Mouse (Mus musculus): ENCODE measurements around the gene Prph. TPM values are rescaled to one million over a fixed set of nuclear protein-coding genes. Genes with fewer than 3 reads are reported as not detected.
"Not testable (repeated sequence)": the region's sequence is repeated elsewhere in the genome, so short reads cannot be mapped to it uniquely, and the experiment has no call there.

Gene Prph
- total RNA-seq, 2 experiments from 2014 or later = 0.97 to 1.8 TPM

DNA sequence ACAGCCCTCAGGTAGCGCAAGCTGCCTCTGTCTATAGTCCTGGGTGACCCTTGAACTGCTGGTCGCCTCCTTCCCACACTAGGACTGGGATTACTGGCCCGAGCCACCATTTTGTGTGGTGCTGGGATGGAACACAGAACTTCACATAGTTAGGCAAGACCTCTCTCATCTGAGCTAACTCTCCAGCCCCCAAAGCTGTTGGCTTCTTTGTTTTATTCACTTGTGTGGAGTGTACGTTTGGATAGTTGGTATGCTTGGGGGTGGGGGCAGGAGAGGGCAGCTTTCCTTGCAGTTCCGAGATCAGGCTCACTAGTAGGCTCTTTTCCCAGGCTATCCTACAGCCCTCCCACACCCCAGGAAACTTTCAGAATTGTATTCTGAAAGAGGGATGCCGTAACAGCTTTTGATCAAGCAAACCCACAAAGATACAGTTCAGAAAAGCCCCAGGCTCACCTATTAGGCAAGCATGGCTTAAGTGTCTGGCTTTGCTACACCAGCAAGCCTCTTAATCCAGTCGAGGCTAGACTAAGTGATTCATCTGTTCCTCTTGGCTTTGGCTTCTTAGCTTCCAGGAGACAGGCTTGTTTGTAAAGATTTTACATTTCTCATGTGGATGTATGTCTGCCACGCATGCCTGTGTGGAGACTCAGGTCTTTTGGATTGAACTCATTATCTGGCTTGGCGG, 22.8 kb upstream of the Prph start:
- no peak for DNase-seq (ENCODE audit: low spot score in 2 of 2)
- intact Hi-C loops (cut with DNase I) = no loop called here

DNA sequence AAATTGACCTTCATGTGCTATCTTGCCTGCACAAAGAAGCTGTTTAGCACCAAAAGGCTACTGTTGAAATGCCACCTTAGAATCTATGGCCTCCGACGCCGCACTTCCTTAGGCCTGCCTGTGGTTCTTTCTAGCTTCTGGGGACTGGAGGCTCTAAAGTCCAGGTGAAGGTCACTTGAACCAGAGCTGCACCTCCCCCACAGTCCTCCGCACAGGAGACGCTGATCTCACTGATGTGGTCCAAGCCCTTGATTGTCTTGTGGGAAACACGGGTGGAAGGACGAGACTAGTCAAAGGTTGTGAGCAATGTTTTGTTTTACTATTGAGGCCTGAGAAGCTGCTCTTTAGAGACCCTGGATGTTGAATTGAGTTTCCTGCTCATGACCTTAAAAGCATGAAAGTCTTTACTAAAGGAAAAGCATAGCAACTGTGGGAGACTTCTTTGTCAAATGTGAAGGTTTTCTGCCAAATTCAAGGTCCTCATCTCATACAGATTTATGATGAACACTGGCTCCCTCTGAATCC, 22.2 kb upstream of the Prph start:
- intact Hi-C loops (cut with DNase I) = no loop called here
- DNase-seq (ENCODE audit: low spot score in 2 of 2) = no peak

DNA sequence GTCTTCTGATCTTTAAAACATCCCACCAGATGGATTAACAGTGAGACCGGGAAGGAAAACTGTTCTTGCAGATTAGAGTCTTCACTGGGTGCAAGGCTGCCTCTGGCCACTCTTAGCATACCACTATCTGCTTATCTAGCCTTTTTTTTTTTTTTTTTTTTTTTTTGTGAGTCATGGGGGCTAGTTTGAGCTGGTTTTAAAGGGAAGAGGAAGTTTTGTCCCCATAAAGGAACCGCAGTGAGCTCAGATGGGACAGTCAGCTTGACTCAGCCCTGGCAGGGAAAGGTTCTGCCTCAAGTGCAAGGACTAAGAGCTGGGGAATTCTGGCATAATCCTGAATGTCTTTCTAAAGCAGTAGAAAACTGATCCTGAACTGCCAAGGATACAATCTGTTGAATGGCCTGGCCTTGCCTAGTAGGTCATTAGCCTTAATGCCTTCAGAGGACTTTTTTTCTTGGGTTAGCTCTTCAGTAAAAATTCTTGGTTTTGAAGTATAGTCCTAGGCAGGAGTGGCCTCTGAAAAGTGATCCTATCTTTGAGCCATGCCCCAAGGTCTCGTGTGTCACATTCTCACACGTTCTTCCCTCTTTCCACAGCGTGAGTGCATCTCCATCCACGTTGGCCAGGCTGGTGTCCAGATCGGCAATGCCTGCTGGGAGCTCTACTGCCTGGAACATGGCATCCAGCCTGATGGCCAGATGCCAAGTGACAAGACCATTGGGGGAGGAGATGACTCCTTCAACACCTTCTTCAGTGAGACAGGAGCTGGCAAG, 21.3 kb upstream of the Prph start:
- intact Hi-C loops (cut with DNase I) = no loop called here
- DNase-seq (ENCODE audit: low spot score in 2 of 2) = no peak

DNA sequence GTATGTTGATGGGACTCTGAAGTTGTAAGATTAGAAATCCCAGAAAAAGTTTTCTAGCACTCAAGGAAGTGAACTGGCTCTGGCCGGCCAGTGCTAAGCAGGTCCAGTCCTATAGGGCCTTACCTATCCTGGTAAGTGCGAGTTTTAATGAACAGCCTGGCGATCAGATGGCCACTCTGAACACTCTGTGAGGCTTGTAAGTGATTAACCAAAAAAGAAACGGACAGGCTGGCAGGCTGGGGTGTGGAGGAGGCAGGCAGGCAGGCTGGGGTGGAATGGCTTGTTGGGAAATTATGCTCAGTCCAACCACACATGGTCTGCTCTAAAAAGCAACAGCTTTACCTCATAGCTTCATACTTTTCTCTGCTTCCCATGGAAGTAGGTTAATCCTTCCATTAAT, 19.5 kb upstream of the Prph start:
- peak; percentile 35 to 48 for DNase-seq (ENCODE audit: low spot score in 2 of 2)
- intact Hi-C loops (cut with DNase I) = no loop called here

DNA sequence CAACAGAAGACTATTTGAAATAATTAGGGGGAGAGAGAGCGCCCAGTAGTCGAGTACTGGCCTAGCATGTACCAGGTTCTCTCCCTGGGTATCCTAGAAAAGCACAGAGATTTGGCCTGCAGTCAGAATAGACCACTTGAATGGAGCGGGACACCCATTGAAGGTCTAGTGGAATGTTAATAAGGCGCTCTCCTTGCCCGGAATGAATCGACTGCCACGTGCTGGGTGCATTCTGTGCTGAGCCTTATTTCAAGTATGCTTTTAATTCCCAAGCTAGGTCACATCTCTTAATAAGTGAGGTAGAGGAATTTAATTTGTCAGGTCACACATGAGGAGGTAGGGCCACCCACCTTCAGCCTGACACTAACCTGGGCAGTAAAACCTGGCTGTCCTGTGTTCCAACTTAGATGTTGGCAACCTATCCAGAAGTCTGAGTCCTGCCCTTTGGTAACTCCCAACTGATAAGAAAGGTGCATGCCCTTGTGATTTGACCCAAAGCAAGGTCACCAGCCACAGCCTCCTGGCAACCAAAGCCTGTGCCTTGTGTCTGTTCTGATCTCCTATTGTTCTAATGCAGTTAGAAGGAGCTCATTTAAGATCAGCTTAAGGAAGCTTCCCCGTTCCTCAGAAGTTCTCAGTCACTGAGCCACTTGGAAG, 18.6 kb upstream of the Prph start:
- intact Hi-C loops (cut with DNase I) = no loop called here
- DNase-seq (ENCODE audit: low spot score in 2 of 2) = no peak

DNA sequence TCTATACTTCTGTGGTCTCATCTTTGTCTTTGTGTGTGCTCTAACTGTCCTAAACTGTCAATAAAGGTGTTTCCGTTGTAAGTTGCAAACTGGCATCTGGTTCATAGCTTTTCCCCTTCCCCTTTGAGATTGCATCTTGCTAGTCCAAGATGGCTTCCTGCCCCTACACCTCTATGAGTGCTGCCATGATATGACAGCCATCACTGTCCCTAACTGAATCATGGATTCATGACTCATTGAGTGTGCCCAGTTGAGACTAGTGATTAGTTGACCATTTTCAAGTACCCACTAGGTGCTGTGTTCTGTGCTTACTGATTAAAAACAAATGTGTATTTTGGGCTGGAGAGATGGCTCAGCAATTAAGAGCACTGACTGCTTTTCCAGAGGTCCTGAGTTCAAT, 16.9 kb upstream of the Prph start:
- intact Hi-C loops (cut with DNase I) = no loop called here
- no peak for DNase-seq (ENCODE audit: low spot score in 2 of 2)

DNA sequence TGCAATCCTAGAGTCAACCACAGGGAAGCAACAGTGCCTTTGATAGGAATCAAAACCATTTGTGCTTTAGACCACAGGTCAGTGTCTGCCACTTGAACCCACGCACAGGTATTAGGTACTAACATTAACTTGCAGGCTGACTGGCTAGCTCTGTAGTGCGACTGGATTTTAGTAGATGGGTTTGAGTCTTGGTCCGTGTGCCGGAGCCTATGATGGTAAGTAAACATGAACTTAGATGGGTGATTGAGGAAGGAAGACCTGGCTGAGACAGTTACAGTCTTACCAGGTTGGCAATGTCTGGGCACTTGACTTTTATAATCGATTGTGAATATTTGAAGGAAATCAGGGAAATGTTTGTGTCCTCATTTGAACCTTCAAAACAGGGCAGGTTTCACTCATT, 16.2 kb upstream of the Prph start:
- intact Hi-C loops (cut with DNase I) = no loop called here
- no peak for DNase-seq (ENCODE audit: low spot score in 2 of 2)

DNA sequence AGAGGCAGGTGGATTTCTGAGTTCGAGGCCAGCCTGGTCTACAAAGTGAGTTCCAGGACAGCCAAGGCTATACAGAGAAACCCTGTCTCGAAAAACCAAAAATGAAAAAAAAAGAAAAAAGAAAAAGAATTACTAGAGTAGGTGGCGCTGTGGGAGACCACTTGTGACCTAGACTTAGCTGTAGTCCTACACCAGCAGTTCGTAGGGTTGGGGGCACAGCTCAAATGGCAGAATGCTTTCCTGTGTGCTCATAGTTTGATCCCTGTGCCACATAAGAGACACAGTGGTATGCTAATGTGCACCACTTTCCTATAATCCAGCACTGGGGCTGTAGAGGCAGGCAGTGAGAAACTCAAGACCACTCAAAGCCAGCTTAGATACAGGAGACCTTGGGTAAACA, 15.7 kb upstream of the Prph start:
- no peak for DNase-seq (ENCODE audit: low spot score in 2 of 2)

DNA sequence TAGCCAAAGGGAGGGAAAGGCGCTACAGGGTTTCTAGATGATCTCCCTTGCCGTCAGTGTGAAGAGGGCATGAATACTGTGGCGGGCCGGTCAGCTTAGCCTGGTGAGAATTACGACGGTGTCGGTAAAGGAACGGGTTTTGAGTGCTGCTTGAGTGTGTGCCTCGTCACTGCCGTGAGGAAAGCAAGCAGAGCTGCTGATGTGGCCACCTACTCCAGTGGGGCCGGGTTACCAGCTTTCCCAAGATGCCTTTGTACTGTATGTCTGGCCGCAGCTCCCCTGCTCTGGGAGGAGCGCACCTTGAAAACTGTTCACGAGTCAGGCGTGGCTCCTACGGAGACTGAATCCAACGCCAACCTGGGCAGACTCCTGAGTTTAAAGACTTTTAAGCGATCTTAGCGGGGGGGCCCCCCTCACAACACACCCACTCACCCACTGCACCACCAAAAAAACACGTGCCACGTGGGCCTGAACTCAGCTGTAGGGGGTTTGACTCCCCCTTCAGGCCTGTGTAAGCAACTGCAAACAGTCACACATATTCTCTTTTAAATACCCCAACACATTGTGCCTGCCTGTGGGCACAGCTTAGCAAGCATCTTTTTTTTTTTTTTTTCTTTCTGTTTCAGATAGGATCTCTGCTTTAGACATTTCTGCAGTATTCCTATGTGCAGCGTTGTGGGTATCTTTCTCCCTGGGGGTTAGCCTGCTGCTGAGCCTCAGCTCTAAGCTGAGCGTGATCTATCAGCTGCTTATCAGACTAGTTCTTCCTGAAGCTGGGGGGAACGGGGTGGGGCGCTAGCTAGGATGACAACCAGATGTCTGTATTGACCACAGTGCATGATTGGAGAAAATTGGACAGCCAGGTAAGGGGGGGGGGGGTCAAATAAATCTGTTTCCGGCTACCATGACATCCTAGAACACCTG, 14.7 kb upstream of the Prph start:
- intact Hi-C loops (cut with DNase I) = no loop called here
- no peak for DNase-seq (ENCODE audit: low spot score in 2 of 2)

More for the DNA sequence above, 15.7 kb upstream of the Prph start:
- intact Hi-C loops (cut with DNase I) = no loop called here

DNA sequence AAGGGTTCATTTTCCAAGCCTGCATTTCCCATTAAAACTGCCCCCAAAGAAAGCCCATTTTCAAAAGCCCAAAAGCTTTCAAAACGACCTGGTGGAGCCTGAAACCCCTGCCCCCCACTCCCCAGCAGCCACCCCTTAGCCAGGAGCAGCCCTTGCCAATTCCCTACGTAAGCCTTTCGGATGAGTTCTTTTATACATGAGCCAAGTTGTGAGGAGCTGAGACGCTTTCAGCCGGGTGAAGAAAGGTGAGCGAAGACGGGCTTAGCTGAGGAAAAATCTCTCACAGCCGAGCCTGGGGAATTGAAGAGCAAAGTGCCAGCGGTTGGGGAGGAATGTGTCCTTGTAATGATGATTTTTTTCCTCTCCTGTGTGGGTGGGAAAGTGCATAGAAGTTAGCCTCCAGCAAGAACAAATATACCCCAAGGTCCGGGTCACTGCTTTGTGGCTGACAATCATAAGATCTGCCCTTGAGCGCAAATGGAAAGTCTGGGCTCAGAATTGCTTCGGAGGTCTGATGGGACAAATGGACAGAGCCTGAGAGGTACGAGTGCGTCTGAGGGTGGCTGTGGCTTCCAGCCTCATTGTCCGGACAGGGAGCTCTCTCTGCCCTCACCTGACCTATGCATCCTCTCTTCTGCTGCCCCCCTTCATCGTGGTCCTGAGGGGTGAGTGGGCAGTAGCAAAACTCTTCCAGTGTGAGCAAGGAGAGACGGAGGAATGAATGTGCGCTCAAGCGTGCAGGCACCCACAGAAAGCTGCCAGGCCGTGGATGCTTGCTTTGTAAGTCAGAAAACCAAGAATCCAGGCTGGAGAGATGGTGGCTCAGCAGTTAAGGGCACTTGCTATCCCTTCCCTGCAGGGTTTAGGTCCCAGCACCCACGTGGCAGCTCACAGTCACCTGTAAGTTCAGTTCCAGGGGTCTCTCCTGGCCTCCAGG, 13.8 kb upstream of the Prph start:
- intact Hi-C loops (cut with DNase I) = no loop called here

DNA sequence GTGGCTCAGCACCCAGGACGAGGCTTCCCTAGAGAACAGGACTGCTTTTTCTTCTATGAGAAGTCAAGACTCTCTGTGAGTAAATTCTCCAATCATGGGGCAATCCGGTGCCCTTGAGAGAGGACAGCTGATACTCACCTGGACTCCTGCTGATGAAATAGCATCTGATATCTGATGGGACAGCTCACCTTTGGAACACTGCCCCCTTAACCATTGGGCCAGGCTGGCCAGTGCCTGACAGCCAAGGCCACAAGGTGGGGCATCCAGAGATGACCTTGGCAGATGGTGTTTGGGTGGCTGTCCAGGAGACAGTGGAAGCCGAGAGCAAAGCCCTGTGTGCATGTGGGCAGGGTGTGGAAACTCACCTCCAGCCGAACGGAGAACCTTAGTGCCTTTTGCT, 12.6 kb upstream of the Prph start:
- no peak for DNase-seq (ENCODE audit: low spot score in 2 of 2)
- intact Hi-C loops (cut with DNase I) = no loop called here

More for the DNA sequence above, 13.8 kb upstream of the Prph start:
- DNase-seq (ENCODE audit: low spot score in 2 of 2) = no peak

DNA sequence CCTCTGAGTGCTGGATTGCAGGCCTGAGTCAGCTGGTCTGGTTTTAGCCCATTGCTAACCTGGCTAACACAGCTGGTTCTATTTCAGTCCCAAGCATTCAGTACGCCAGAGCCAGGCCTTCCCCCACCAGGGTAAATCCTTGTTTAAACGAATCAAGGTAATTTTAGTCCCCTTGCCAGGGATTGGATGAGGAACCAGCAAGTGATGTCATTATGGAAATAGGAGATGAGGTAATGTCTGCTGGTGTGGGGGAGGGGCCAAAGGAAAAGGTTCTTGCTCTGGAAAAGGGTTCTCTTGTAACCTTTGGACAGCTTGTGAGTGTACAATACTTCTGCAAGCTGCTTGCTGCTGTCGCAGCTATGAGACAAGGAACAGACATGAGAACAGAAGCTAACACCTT, 10.1 kb upstream of the Prph start:
- intact Hi-C loops (cut with DNase I) = loop anchor here (5.0 kb wide), 1 partner anchor 42 kb away; the partner anchor contains the start of gene C1ql4
- no peak for DNase-seq (ENCODE audit: low spot score in 2 of 2)

DNA sequence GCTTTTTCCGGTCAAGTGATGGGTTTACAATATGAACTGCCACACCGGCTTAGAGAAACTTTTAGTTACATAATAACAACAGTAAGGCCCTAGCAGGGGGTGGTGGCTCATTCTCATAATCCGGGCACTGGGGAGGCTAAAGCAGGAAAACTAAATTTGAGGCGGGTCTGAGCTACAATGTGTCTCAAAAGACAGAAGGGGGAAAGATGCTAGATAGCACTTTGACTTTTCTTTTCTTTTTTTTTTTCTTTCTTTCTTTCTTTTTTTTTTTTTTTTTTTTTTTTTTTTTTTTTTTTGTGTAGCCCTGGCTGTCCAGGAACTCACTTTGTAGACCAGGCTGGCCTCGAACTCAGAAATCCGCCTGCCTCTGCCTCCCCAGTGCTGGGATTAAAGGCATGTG, 9.2 kb upstream of the Prph start:
- not testable (repeated sequence) for DNase-seq (ENCODE audit: low spot score in 2 of 2)
- intact Hi-C loops (cut with DNase I) = loop anchor here (5.0 kb wide), 1 partner anchor 42 kb away; the partner anchor contains the start of gene C1ql4

DNA sequence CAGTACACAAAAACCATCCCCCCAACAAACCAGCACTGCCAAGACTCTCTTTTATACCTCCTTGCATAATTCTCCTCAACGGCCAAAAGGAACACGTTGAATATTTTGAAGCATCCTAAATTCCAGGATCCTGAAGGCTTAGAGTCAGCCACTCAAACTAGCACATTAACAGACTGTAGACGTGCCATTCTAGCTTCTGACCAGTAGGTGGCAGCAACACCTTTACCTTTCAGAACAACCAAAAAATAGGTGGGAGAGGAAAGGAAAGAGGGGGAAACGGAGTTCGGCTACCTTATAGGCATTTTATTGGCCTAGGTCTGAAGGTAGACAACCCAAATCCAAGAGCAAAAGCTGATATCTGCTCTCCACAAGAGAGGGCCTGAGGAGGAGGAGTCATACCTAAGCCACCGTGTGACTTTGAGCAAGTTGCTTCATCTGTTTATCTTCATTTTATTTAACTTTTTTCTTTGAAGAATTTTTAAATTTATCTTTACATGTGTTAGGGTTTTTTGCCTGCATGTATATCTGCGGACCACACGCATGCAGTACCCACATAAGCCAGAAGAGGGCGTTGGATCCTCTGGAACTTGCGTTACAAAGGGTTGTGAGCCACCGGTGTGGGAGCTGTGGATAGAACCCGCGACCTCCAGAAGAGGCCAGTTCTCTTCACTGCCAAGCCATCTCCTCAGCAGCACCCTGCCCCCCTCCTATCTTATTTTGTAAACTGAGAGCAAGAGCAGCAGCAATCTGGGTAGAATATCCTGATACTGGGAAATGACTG, 5.3 kb upstream of the Prph start:
- intact Hi-C loops (cut with DNase I) = loop anchor here (5.0 kb wide), 1 partner anchor 38 kb away; the partner anchor contains the start of gene C1ql4
- peak in 1 of 2 experiments; percentile 47 for DNase-seq (ENCODE audit: low spot score in 2 of 2)

DNA sequence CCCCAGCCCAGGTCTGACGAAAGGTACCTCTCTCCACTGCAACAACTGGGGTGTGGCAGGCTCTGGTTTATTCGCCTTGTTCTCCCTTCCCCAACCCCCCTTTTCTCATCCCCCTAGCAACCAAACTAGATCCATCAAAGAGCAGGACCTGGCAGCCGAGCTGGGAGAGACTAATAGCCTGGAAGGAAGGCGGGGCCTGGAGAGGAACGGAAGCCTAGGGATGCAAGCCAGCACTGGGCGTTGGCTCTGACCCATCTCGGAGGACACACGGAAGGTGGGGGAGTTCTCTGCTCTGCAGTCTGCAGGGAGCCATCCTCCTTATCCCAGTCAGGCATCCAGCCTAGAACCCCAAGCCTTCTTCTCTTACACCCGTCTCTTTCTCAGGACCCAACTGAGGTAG, 1.6 kb upstream of the Prph start:
- no peak for DNase-seq (ENCODE audit: low spot score in 2 of 2)
- intact Hi-C loops (cut with DNase I) = no loop called here

DNA sequence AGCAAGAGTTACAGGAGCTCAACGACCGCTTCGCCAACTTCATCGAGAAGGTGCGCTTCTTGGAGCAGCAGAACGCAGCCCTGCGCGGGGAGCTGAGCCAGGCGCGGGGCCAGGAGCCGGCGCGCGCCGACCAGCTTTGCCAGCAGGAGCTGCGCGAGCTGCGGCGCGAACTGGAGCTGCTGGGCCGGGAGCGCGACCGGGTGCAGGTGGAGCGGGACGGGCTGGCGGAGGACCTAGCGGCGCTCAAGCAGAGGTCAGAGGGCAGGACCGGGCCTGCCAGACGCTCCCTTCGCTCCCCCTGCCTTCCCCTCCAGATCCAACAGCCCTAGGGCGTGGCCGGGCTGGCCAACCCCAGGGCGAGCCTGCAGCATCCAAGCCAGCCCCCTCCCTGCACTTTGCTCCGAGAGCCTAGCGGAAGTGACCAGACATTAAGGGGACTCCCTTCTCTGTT, 562 bp downstream of the Prph start:
- intact Hi-C loops (cut with DNase I) = no loop called here
- DNase-seq (ENCODE audit: low spot score in 2 of 2) = peak in 1 of 2 experiments; percentile 43

DNA sequence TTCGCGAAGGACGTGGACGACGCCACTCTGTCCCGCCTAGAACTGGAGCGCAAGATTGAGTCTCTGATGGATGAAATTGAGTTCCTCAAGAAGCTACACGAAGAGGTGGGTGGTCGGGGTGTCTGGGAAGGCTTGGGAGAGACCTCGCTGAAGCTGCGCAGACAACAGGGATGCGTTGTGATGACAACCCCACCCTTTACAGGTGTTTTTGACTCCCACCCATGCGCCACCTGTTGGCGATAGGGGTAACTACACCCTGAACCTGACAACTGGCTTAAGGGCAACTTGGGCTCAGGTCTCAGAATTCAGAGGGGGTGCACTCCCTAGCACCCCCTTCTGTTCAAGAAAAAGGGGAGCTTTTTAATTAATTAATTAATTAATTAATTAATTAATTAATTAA, 1.4 kb downstream of the Prph start:
- DNase-seq (ENCODE audit: low spot score in 2 of 2) = no peak
- intact Hi-C loops (cut with DNase I) = no loop called here
